Mouse (Mus musculus) adrenal gland, adult 8-10 months (tissue): ENCODE results near the gene Fus. TPM values are rescaled to one million over a fixed set of nuclear protein-coding genes. Genes with fewer than 3 reads are reported as not detected.
"Not testable (repeated sequence)": the region's sequence is repeated elsewhere in the genome, so short reads cannot be mapped to it uniquely, and the experiment has no call there.

Experiments
- DNase-seq: peaks from one replicate; pipeline ENCODE4 v3.0.0; 2022
- total RNA-seq, 4 experiments: library from RNA; stranded (reverse); gene quantifications; 2 replicates each; pipeline ENCODE4 v1.2.4; 2022

Gene Fus
- total RNA-seq, 4 experiments from 2014 or later, result 106 to 430 (median 307) TPM

DNA sequence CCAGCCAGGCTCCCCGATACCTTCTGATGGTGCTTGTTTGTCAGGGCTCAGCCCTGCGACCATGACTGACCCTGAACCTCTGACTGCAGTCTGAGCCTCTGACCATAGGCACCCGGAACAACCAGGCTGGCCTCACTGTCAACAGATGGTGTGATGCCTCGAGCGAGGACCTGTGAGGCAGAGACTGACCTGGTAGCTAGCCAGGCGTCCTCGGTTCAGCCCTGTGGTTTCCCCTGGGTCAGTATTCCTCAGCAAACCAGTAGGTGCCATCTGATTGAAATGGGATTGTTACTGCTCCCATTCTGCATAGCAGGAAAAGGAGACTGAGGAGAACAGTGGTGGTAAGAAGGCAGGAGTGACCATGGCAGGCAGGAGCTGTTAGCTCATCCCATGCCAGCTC, 38.9 kb downstream of the Fus start:
- DNase-seq, result no peak

DNA sequence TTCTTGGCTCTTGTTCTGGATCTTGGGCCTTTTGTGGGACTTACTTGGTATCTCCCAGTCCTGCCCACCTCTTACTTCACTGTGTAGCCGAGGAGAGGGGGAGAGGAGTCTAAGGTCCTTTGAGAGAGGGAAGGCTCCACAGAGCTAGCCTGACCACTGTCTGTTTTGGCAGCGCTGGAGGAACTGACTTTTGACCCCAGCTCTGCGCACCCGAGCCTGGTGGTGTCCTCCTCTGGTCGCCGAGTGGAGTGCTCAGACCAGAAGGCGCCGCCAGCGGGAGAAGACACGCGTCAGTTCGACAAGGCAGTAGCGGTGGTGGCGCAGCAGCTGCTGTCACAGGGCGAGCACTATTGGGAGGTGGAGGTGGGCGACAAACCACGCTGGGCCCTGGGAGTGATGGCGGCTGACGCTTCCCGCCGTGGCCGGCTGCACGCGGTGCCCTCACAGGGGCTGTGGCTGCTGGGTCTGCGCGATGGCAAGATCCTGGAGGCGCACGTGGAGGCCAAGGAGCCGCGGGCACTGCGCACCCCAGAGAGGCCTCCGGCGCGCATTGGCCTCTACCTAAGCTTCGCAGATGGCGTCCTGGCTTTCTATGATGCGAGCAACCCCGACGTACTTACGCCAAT, 42.6 kb downstream of the Fus start:
- no peak for DNase-seq

DNA sequence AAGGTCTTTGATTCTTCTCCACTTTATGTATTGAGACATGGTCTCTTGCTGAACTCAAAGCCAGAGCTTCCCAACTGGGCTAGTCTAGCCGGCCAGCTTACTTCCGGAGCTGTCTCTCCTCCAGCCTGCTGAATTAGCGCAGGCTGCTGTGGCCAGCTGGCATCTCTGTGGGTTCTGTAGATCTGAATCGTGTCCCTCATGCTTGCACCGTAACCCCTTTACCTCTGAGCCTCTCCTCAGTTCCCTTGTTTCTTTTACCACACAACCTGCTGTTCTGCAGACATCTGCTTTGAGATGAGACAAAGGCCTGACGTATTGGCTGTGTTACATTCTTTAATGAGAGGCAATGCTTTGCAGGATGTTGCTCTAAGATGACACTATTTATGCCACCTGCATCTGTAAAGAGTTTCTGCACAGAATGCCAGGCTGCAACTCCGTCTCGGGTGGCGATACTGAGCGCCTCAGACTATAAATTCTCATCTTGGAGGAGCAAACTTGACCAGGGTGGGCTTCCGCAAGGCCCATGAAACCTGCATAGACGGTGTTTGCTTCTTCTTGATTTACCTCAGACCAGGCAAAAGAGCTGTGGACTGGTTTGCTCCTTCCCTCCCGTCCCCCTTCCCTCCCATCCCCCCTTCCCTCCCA, 45.0 kb downstream of the Fus start:
- DNase-seq, result no peak

DNA sequence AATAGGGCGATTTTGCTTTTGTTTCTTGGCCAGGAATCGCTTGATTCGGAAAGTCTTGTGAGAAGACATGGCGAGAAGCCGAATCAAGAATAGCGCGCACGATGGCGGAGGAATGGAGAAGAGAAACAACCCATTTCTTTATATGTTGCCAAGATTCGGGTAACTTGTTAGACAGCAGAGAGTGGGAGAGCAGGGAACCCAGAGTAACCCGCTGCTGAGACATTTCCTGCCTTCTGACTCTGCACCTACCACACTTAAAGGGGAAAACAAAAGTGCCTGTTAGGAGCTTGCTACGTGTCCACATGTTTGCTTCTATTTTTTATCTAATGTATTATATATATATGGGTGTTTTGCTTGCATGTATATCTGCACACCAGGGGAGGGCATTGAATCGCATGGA, 45.9 kb downstream of the Fus start:
- DNase-seq, result no peak

DNA sequence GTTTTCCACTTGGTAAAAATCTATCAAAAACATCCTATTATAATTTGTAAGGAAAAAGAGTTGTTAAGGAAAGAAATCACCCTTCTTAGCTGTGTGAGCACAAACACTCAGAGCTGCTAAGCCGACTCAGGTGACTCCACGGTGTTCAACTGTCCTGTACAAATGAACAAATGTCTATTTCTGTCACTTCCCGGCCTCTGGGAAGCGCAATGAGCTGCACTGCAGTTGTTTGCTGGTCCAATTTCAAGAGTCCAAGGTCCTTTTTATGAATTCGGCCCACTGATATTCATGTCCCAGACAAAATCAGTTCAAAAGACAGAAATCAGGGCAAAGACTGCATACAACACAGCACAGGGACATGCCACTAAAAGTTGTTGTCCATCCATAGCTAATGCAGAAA, 48.9 kb downstream of the Fus start:
- DNase-seq, result not testable (repeated sequence)

DNA sequence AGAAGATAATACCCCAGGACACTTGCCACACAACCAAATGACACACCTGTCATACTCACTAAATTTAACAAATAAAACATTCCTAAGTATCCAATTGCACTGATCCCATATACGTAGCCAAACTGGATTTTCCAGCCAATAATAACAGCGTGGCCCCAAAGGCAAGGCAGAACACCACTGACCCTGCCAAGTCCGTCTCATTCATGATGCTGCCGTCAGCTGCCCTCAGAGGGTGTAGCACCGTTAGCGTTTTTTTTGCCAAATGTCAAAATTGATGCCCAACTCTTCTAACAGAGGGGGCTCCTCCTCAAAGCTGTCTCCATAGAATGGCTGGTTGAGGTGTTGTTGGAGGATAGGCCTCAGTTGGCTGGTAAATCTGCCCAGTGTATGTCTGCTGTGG, 49.4 kb downstream of the Fus start:
- DNase-seq, result no peak

DNA sequence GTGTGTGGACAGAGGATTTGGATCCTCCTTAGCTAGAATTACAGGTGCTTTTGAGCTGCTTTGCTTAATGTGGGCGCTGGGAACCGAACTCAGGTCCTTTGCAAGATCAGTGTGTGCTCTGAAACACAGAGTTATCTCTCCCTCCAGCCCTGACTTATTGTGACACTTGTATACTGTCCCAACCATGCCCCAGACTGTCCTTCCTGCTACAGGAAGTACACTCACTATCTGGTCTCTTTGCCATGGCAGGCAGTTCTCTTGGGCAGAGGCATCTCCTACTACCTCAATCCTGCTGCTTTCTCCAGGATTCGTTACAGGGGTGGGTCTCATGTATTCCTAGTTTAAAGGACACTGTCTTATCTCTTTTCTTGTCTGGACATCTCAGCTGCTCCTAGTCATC, 51.0 kb downstream of the Fus start:
- DNase-seq, result no peak

DNA sequence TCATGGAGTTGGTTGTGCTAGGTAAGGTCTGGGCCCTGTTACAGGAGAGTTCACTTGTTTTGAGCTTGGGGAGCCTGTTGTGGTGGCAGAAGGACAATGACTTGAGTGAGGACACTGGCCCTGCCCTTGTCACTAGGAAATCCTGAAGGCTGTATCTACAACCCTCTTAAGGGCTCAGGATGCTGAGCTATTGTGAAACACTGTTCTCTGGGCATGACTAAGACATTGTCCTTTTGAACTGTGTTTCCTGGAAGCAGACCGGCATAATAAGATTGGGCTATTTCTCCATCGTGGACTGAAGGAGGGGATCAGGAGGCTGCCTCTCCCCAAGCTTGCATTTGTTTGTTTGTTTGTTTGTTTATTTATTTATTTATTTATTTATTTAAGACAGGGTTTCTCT, 51.9 kb downstream of the Fus start:
- no peak for DNase-seq

DNA sequence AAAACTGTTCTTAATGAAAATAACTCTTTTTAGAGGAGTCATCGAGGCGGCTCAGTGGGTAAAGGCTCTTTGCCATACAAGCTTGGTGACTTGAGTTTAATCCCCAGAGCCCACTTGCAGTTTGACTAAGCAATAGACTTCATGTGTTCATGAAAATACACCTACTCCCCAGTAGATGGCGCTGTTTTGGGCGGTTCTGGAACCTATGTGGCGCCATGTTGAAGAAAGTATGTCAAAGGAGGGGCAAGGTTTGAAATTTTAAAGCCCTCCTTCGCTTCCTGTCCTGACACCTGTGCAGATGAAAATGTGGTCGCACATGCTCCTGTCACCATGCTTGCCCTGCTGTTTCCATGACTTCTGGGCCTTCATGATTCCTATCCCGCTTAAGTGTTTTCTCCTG, 55.7 kb downstream of the Fus start:
- no peak for DNase-seq

DNA sequence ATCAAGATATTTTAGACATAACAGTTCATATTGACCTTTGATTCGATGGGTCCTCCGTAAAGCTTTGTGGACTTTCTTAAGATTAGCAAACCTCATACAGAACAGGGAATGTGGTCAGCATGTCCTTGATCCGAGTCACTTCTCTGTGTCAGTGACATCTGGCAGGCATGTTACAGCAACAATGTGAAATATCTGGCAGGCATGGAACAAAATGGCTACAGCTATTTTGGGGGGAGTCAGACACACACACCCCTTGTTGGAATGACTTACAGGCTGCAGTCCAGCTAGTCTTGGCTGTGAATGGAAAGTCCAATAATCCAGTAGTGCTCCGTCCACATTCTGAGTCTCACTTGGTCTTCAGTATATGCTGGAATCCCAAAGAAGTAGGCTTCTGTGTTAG, 56.3 kb downstream of the Fus start:
- no peak for DNase-seq

DNA sequence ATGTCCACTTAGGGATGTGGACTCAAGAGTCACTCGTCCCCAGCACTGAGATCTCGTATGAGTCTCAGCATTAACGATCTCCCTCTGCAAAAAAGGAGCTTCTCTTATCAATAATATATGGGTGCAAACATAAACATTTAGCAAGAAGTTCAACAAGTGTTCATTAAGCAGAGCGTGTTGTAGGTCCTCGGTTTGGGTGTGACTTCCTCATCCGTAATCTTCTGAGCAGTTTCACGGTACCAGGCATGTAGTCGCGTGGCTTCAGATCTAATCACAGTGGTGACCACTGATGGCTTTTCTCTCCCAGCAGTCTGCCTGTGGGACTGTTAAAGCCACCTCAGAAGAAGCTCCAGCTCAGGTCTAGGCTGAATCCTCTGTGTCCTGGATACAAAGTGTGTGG, 57.1 kb downstream of the Fus start:
- no peak for DNase-seq

DNA sequence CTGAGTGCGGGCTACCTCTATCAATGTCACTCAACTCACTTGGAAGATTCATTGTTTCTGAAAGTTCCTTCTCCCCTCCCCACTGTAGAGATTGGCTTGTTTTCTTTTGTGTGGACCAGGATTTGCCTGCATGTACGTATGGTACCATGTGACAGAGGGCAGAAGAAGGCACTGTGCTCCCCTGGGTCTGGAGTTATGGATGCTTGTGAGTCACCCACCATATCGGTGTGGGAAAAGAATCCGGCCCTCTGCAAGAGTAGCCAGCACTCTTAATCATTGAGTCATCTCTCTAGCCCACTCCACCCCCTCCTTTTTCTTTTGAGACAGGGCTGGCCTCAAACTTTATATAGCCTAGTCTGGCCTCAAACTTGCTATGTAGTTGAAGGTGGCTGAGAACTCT, 57.7 kb downstream of the Fus start:
- no peak for DNase-seq

DNA sequence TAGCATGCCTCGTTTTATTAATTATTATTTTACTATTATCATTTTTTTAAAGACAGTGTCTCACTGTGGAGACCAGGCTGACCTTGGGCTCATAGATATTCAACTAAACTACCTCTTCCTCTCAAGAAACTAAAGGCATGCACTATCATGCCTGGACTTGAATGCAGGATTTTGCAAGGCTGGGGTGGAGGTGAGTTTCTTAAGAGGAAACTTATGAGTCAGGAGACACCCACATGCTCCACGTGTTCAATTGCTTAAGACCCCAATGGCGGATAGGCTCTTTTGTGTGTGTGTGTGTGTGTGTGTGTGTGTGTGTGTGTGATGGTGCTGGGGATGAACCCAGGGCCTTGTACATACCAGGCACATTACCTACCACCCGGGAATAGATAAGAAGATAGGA, 58.1 kb downstream of the Fus start:
- no peak for DNase-seq

DNA sequence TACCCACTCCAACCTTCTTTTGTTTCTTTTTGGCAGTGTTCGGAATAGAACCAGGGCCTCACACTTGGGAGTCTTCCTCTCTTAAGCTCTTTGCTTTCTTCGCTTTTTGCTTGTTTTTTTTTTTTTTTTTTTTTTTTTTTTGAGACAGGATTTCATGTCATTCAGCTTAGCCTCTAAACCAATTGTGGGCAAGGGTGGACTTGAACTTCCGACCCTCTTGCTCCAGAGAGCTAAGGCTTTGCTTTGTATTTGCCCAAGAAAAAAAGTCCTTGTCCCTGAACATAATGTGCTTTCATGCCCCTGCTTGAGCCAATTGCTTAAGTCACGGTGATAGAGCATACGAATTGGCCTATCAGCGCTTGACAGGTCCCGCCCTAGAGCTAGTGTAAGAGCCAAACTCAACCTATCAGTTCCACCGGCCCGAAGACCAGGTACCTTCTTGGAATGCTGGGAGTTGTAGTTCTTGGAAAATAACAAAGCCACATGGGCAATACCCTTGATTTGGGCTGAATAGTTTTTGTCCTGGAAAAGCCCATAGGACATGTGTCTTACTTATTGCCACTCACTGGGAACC, 64.2 kb downstream of the Fus start:
- no peak for DNase-seq

DNA sequence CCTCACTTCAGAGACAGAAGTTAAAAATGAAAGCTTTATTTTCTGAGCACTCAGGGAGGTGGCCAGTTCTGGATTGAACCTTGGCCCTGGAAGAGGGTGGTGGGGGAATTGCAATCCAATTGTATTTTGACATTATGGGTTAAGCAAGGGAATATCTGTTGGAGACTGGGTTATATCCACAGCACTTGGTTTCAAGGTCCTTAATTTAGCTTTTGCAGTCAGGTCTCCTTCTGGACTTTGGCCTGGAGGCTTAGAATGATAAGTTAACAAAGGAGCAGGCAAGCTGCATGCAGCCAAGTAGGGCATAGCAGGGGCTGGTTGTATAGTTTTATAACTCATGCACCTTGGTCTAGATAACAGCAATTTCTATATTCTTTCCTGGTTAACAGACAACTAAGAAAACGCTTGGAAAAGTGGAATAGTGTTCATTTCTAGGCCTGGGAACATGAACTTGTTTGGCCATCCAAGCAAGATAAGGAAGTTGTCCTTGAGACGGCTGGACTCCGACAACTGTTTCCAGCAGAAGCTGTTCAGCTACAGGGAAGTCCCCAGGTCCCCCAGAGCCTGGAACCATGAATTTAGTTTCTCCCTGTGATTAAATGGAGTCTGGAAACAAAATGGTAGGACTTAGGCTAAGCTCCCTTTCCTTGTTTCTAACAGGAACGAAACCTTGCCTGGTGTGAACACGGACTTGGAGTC, 65.2 kb downstream of the Fus start:
- no peak for DNase-seq

DNA sequence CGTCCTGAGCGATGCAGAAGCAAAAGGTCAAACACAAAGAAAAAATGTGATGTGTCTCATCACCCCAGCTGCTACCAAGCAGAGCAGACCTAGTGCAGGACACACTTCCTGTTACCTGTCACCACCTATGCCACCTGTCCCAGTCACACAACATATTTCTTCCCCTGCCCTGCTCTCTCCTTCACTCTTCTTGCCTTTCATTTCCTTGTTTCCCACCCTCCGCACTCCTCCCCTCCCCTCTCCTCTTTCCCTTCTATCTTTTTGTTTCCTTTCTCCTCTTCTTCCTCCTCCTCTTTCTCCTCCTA, 65.7 kb downstream of the Fus start:
- no peak for DNase-seq

DNA sequence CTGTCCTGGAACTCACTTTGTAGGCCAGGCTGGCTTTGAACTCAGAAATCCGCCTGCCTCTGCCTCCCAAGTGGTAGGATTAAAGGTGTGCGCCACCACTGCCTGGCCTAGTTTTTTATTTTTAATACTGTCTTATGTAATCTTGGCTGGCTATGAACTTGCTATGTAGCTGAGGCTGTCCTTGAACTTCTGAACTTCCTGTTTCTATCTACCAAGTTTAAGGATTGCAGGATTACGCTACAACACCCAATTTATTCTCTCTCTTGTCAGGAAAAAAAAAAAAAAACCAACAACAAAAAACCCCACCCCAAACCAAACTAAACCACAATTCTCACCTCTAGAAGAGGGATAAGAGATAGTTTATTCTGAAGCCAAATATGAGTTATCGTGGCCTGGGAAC, 66.4 kb downstream of the Fus start:
- no peak for DNase-seq

Other genes starting within 250 kb of the Fus start
- not detected for gene Ctf2, start 235.3 kb upstream of the Fus start, total RNA-seq
- gene Fbxl19, start 222.9 kb upstream of the Fus start, total RNA-seq, result 10 to 100 TPM; 13.5 to 18.6 (median 16.5) TPM
- gene Orai3, start 197.6 kb upstream of the Fus start, total RNA-seq, result 10 to 100 TPM; 30.1 to 37.2 (median 35.0) TPM
- 10 to 100 TPM; 39.6 to 54.6 (median 45.7) TPM for gene Setd1a, start 190.8 kb upstream of the Fus start, total RNA-seq
- 1 to 10 TPM; 4.2 to 8.9 (median 5.8) TPM for gene Gm49388, start 181.8 kb upstream of the Fus start, total RNA-seq
- 10 to 100 TPM; 33.8 to 44.9 (median 41.5) TPM for gene Hsd3b7, start 166.9 kb upstream of the Fus start, total RNA-seq
- gene Stx4a, start 143.2 kb upstream of the Fus start, total RNA-seq, result 100 to 1,000 TPM in 3 of 4 experiments, 10 to 100 TPM in 1; 84.9 to 143 (median 113) TPM
- 1 to 10 TPM; 2.9 to 8.5 (median 6.3) TPM for gene Stx1b, start 142.9 kb upstream of the Fus start, total RNA-seq
- 10 to 100 TPM; 34.2 to 46.2 (median 40.2) TPM for gene Zfp646, start 91.2 kb upstream of the Fus start, total RNA-seq
- gene Zfp668, start 90.6 kb upstream of the Fus start, total RNA-seq, result 10 to 100 TPM in 2 of 4 experiments, 1 to 10 TPM in 2; 8.0 to 15.1 (median 9.2) TPM
- gene Prss53, start 76.5 kb upstream of the Fus start, total RNA-seq, result 1 to 10 TPM; 1.0 to 2.9 (median 1.6) TPM
- under 1 TPM in 1 of 4 experiments, not detected in 3; 0.38 TPM for gene Gm21974, start 72.0 kb upstream of the Fus start, total RNA-seq
- 10 to 100 TPM; 69.6 to 94.3 (median 79.1) TPM for gene Vkorc1, start 71.8 kb upstream of the Fus start, total RNA-seq
- gene Bckdk, start 63.4 kb upstream of the Fus start, total RNA-seq, result 100 to 1,000 TPM; 108 to 147 (median 120) TPM
- 10 to 100 TPM; 29.0 to 33.4 (median 31.1) TPM for gene Kat8, start 54.9 kb upstream of the Fus start, total RNA-seq
- gene Prss8, start 37.4 kb upstream of the Fus start, total RNA-seq, result under 1 TPM in 1 of 4 experiments, not detected in 3; 0.16 TPM
- gene Prss36, start 20.7 kb upstream of the Fus start, total RNA-seq, result 10 to 100 TPM in 2 of 4 experiments, 1 to 10 TPM in 2; 8.4 to 10.5 (median 9.6) TPM
- 1 to 10 TPM; 4.0 to 5.8 (median 4.5) TPM for gene Pycard, start 26.4 kb downstream of the Fus start, total RNA-seq
- under 1 TPM in 3 of 4 experiments, not detected in 1; 0.12 to 0.31 (median 0.24) TPM for gene Trim72, start 36.5 kb downstream of the Fus start, total RNA-seq
- 1 to 10 TPM; 5.6 to 6.9 (median 6.4) TPM for gene Itgam, start 95.2 kb downstream of the Fus start, total RNA-seq
- gene Gm49368, start 95.2 kb downstream of the Fus start, total RNA-seq, result under 1 TPM in 1 of 4 experiments, not detected in 3; 0.11 TPM
- 1 to 10 TPM; 1.6 to 9.6 (median 5.1) TPM for gene Itgax, start 162.1 kb downstream of the Fus start, total RNA-seq
- gene Itgad, start 186.9 kb downstream of the Fus start, total RNA-seq, result under 1 TPM in 2 of 4 experiments, not detected in 2; 0.40 to 0.46 TPM
- gene Cox6a2, start 238.9 kb downstream of the Fus start, total RNA-seq, result 1 to 10 TPM in 2 of 4 experiments, not detected in 2; 4.1 to 5.3 TPM